Mouse (Mus musculus): ENCODE results near the gene Gm884. TPM values are rescaled to one million over a fixed set of nuclear protein-coding genes. Genes with fewer than 3 reads are reported as not detected.
"Not testable (repeated sequence)": the region's sequence is repeated elsewhere in the genome, so short reads cannot be mapped to it uniquely, and the experiment has no call there.

Gm884 gene
- polyA plus RNA-seq, 3 experiments from 2014 or later = 0.05 TPM; not detected in 2

GRCm38 (mm10) chr11:103634806-103635205 lies 13.9 kb upstream of the Gm884 start:
- no peak for ATAC-seq

- ATAC-seq = no peak
These were observed 6.5 kb upstream of the Gm884 start for GRCm38 (mm10) chr11:103627453-103627852.

DNA sequence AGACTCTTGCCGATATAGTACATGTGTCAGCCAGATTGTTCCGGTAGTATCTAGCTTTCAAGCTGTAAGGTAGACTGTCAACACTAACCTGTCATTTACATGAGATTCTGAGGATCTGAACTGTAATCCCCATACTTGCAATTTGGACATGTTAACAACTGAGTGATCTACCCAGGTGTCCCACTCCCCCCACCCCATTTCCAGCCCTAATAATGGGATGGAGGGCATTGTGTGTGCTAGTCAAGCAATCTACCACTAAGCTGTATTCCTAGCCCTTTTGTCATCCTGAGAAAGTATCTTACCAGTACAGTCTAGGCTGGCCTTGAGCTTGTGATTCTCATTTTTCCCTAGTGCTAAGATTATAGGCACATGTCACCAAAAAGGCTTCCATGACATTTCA lies 10.2 kb downstream of the Gm884 start:
- no peak for ATAC-seq

- no peak for ATAC-seq
These were observed 14.3 kb downstream of the Gm884 start for GRCm38 (mm10) chr11:103606611-103607010.

DNA sequence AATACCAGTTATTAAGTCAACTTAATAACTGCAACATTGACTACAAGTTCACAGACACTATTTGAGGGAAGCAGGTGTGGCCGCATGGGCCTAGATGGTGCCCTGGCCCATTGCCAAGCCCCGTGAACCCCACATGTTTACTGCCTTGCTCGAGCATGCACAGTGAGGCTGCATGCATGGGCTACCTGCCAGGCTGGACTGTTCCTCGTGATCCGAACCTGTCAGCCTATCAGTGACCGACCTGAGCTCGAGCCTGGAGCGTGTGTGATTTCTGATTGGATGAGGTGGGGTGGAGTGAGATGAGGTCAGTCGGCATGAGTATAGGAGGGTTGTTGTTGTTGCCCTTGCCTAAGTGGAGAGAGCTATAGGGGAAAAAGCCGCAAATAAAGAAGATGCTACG lies 42.6 kb downstream of the Gm884 start:
- ATAC-seq = no peak

- no peak for ATAC-seq
These were observed 64.9 kb downstream of the Gm884 start for GRCm38 (mm10) chr11:103556021-103556420.

DNA sequence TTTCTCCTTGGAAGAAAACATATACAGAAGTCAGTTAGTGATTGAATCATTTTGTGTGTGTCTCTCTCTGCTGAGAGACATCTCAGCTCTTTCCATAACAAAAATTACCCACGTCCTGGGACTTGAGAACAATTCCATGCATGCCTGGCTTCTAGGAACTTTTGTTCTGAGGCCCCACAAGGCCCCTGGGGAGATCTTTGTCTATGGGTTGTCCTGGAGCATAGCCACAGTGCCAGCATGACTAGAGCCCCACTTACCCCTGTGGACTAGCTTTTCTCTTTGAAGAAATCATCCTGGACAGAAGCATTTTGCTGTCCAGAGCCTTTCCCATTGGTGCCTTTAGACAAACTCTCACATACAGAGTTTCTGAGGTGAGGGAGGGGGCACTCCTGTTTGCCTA lies 86.0 kb downstream of the Gm884 start:
- ATAC-seq = not testable (repeated sequence)

GRCm38 (mm10) chr11:103512111-103512510 lies 108.8 kb downstream of the Gm884 start:
- ATAC-seq = no peak

DNA sequence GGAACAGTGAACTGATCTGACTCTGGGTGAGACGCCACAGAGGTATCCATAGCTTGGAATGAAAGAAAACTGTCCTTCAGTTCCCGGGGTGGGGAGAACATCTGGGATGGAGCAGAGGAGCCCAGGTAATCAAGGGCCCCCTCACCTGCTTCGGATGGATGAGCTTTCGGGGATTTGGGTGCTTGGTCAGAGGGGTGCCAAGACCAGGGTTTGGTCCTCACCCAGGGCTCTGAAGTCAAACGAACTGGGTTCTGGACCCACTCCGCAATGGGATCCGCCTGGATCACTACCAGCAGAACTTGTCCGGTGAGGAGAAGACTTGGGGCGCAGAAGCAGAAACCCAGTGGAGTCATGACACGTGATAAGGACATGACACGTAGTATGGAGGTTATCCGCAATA lies 116.4 kb downstream of the Gm884 start, which contains the start of gene Lrrc37a:
Lrrc37a (minus strand) TSS at position 101 of the 400 bp plus-strand sequence.
- no peak for ATAC-seq

Other genes with a start within 250 kb of the Gm884 start
- gene Plekhm1, start 208.5 kb downstream of the Gm884 start, polyA plus RNA-seq (2017; shearing (Covaris generic)) = 10 to 100 TPM in 2 of 3 experiments, 1 to 10 TPM in 1; 9.0 to 11.9 (median 10.0) TPM
- gene Lrrc37a, start 116.5 kb downstream of the Gm884 start, polyA plus RNA-seq (2017; shearing (Covaris generic)) = not detected
- gene Lyzl6, start 17.8 kb upstream of the Gm884 start, polyA plus RNA-seq (2017; shearing (Covaris generic)) = not detected
- not detected for gene Rprml, start 28.4 kb upstream of the Gm884 start, polyA plus RNA-seq (2017; shearing (Covaris generic))
- 10 to 100 TPM; 60.7 to 78.9 (median 72.4) TPM for gene Gosr2, start 76.8 kb upstream of the Gm884 start, polyA plus RNA-seq (2017; shearing (Covaris generic))
- gene Wnt9b, start 128.7 kb upstream of the Gm884 start, polyA plus RNA-seq (2017; shearing (Covaris generic)) = not detected
- gene Wnt3, start 153.0 kb upstream of the Gm884 start, polyA plus RNA-seq (2017; shearing (Covaris generic)) = 1 to 10 TPM in 2 of 3 experiments, under 1 TPM in 1; 0.53 to 2.9 (median 2.3) TPM

Data from inflammation-experienced regulatory T-cells, adult 6 months (primary cell).